Mouse (Mus musculus) kidney, adult 2 months (tissue): ENCODE results near the gene Nek10.

Source experiments
- CTCF ChIP-seq: fragments of 200-500 bp; conservative IDR thresholded peaks from 2 replicates; pipeline ENCODE4 v1.5.1; 2011; ENCODE audit warnings: low read depth, mild to moderate bottlenecking, control low read depth, low read length, moderate library complexity, mixed read lengths; ENCODE audit not compliant: insufficient read depth, insufficient read length
- POLR2A ChIP-seq: fragments of 200-500 bp; IDR thresholded peaks from one replicate; pipeline ENCODE4 v1.6.1; 2011; ENCODE audit warnings: low read depth, low read length, control low read depth

GRCm38 (mm10) chr14:14905530-14905852 is 102.3 kb downstream of the Nek10 start:
- TF ChIP-seq CTCF: no peak
- no peak for TF ChIP-seq POLR2A
